Mouse (Mus musculus): ENCODE measurements around the gene Snx5.
A peak's percentile ranks its signal among the peaks of the same experiment; 100 is the strongest.

Snx5 gene

DNA sequence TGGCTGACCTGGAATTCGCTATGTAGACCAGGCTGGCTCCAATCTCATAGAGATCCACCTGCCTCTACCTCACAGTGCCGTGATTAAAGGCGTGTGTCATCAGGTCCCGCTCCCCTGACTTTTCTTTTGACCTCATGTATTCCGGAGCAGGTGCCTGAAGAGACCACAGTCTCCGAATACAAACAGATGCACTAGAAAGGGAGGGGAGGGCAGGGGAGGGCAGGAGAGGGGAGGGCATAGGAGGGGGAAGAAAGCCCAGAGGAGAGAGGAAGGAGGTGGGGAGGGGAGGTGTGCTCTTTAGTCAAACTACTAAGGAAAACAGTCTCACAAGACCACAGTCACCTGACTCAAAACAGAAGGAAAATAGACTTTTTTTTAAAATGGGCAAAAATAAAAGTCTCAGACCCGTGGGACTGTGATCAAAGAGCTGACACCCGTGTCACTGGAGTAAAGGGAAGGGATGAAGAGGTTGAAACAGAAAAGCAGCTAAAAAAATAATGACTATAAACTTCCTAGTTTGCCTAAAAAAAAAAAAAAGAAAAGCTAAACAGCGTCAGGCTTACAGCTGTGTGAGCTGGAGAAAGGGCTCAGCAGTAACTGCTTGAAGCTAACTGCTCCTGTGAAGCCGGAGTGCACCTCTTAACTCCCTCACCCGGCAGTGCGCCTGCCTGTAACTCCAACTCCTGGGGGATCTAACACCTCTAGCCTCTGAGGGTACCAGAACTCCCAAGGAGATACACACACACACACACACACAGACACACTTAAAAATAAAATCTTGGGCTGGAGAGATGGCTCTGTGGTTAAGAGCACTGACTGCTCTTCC, 42.0 kb downstream of the Snx5 start:
- no peak for DNase-seq (ENCODE audit: low read depth, low spot score)

DNA sequence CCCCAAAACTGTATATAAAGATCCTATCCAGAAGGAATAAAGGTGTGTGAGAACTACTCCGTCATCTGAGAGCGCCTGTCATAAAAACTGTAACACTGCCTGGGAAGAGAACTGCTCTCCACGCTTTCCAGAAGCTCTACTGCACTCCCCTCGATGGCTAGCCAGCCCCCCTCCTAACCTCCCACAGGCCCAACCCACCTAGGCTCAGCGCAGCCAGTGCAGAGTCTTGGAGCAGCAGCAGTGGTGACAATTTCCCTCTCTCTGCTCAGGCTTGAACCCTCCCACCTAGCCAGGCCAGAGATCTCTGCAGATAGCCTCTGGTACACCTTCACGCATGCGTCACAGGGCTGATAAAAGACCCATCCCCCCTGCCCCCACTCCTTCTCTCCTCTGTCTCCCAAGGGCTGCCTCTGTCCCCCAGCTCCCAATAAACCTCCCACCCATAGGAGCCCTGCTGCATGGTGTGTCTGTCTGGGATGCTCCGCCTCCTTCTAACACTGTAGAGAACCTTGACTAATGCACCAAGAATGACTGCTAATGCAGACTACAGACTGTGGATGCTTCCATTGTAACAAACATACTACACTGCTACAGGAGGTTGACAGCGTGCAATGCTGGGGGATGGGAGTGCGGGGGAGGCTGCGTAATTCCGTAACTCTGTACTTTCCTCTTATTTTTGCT, 43.7 kb downstream of the Snx5 start:
- DNase-seq (ENCODE audit: low read depth, low spot score): no peak

DNA sequence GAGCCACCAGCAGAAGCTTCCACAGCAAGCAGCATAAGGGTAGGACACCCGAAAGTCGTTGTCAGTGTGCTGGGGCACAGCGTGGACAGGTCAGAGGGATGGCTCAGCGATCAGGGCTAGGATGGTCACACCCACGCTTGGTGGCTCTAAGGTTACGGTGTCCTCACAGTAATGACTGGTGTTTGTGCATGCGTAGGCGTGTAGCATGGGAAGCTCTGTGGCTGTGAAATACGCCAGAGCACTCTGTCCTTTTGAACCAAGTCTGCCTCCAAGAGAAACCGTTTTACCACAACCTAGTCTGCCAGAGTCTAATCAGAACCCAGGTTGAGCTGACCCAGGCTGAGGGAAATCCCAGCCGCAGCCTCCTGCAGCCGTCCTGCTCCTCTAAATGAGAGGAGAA, 46.4 kb downstream of the Snx5 start:
- no peak for DNase-seq (ENCODE audit: low read depth, low spot score)

DNA sequence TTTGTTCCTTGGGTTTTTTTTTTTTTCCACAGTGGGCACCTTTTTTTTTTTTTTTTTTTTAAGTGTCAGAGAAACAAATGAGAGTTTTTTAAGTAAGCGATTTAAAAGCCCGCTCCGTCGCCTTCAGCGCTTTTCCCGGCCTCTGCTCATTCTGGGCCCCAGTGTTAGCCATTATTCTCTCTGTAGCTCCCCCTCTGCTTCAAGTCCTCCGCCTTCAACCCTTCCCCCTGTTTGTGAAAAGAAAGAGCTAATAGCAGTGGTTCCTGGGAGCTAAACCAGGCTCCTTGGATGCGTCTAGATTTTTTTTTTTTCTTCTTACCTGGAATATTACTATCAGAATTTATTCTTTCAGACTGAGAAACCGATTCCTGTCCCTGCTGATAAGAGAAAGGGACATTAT, 55.1 kb downstream of the Snx5 start:
- DNase-seq (ENCODE audit: low read depth, low spot score): no peak

DNA sequence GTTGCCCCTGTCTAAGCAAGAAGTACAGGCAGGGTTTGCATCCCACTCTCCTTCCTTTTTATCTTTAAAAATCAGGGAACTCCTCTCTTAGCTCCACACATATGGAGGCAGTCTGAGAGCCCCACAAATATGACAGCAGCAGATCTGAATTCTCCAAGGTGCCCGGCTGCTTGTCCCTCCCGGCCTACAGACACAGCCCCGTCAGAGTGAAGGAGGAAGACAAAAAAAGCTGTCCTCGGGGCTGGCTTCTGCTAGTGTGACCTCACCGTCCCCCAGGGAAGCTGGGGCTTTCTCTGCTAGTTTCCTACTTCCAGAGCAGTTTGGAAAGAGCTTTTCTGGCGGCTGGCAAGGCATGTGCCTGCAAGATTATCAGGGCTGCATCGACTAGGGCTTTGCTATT, 55.5 kb downstream of the Snx5 start:
- DNase-seq (ENCODE audit: low read depth, low spot score): peak; percentile 26

DNA sequence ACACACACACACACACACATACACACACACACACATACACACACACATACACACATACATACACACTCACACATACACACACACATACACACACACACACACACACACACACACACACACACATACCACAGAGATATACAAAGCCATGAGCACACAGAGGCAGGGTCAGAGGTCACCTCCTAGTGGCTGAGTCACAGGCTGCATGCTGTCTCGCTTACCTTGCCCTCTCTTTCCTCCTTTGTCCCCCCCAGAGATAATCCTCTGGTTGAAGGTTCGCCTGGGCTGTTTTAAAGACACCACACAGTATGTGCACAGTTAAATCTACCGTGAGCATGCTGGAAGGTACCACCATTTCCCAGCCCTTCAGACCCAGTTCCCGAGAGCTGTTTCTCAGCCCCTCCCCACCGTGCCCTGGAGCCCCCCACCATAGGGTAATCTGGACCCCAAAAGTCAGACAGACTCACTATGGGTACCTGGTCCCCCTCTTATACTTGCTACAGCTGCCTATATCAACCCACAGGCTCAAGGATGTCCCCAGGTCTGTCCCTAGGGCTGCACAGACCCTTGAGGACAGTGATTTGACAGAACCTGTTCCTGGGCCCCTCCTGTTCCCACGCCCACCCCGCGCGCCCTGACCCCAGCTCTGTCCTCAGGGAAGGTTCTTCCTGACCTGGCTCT, 56.1 kb downstream of the Snx5 start:
- no peak for DNase-seq (ENCODE audit: low read depth, low spot score)

DNA sequence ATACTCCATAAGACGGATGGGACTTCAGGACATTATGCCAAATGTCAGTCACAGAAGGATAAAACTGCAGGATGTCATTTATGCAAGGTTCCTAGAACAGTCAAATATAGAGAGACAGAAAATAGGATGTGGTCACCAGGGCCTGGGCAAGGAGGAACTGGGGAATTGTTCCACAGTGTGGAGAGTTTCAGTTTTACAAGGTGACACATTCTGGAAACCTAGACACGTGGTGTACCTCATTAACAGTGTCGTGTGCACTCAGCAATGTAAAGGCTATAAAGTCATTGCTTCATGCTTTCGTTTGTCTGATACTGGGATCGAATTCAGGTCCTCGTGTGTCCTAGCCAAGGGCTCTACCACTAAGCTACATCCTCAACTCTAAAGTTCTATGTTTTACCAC, 56.9 kb downstream of the Snx5 start:
- DNase-seq (ENCODE audit: low read depth, low spot score): peak; percentile 28

DNA sequence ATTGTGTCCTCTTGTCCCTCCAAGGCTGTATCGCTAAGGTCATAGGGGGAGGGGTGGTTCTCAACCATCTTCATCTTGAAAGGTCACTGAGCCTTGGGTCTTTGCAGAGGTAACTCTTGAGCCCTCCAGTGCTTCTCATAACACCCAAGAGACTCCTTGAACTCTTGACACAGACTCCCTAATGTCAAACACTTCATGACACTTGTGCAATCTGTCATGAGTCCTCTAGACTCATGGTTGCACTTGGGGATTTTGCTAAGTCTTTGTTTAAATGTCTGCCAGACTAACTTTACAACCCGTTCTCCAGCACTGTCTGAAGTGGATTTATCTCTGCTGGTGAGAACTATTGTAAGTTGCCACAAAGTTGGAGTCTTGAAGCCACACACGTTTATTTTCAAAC, 61.3 kb downstream of the Snx5 start:
- no peak for DNase-seq (ENCODE audit: low read depth, low spot score)

DNA sequence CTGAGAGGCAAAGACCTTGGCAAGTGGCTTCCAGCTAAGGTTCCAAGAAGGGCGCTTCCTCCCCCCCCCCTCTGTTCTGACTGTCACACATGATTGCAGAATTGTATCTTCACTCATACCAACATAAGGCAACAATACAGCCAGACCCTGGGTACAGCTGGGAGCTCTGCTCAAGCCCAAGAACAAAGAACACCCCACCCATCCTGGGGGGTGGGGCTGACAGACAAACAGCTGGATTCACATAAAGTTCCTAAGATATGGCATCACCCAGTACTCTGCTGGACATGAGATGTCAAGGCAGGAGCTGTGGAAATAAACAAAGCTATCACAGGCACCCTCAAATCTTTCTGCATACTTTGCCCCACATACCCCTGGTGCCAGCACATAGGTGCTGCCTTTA, 63.3 kb downstream of the Snx5 start:
- peak; percentile 29 for DNase-seq (ENCODE audit: low read depth, low spot score)

DNA sequence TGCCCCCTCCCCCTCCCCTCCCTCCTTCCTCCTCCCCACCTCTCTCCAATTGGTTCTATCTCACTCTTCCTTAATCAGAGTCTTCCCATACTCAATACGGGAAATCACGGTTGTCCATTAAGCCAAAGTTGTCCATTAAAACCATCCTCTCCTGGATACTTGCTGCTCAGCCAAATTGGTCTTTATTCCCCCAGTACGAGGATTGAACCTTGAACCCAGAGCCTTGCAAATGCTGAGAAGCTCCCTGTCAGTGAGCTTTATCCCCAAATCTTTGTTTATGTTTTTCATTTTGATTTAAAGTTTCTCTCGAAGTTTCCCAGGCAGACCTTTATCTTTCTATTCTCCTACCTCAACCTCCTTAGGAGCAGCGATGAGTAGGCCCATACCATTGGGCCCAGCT, 67.7 kb downstream of the Snx5 start:
- no peak for DNase-seq (ENCODE audit: low read depth, low spot score)

DNA sequence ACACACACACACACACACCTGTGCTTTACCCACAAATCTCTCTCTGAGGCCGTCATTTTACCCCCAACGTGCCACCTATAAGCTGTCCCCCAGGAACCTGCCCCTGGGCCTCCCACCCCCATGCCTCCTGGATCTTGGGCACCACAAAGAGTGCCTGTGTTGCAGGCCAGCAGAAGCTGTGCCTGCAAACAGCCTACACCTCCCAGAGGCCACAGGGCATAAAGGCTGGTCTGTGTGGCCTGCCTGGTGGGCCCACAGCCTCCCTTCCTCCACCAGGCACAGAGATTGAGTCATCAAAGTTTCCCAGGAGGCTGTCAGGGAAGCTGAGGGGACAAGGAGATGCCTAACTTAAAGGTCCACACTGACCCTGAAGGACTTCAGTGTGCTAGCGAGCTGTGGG, 68.1 kb downstream of the Snx5 start:
- DNase-seq (ENCODE audit: low read depth, low spot score): peak; percentile 79

DNA sequence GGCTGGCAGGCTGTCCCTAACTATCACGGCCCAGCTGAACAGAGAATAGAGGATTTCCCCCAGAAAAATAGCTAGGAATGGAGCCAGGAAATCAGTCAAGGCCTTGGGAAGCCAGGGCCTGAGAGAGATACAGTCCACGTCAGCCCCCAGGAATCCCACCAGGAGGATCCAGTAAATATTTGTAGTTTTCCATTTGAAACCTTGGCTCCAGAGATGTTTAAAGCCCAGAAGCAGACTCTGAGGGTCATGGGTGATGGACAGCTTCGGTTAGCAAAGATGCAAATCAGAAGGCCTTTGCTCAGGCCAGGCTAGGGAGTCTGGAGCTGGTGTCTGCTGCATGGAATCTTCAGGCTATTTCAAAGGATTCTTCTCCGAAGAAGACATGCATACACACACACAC, 68.6 kb downstream of the Snx5 start:
- peak; percentile 27 for DNase-seq (ENCODE audit: low read depth, low spot score)

All from brain, adult 2 months (tissue).